Mouse (Mus musculus): ENCODE results near the gene Amph.

Amph gene

GRCm38 (mm10) chr13:19138550-19138949, 190.5 kb downstream of the Amph start:
- no peak for DNase-seq (ENCODE audit: low read depth in 1 of 2, low spot score in 2 of 2)

GRCm38 (mm10) chr13:19139104-19139503, 191.1 kb downstream of the Amph start:
- no peak for DNase-seq (ENCODE audit: low read depth in 1 of 2, low spot score in 2 of 2)

DNA sequence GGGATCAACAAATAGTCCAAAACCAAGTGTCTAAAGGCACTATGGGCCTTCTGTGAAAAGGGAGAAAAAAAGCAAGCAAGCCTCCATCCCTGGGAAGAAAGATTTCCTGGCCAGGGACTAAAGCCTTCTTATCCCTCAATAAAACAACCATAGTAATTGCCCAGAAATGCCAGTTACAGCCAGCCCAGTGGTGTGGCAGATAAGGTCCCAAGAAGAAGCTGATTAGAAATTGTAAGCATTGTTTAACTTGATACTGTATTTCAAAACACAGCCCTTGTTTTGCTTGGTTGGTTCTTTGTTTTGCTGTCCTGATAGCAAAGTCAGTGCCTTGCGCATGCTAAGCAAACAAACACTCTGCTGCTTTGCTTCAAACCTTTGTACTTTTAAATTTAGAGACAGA, 191.8 kb downstream of the Amph start:
- no peak for DNase-seq (ENCODE audit: low read depth in 1 of 2, low spot score in 2 of 2)

DNA sequence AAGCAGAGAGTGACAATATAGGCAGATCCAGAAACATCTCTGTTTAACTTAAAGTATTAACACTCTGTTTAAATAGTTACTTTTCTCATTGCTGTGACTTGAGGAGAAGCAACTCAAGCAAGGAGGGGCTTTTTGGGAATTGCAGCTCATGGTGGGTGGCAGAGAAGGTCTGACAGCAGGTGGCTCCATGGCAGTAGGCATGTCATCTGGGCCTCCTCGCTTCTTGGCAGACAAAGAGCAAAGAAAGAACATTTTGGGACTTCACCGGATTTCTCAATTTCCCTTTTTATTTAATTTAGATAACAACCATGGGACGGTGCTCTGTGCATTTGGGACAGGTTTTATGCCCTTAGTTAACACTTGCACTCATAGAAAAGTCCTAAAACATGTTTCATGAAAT, 195.8 kb downstream of the Amph start:
- DNase-seq (ENCODE audit: low read depth in 1 of 2, low spot score in 2 of 2) = no peak

DNA sequence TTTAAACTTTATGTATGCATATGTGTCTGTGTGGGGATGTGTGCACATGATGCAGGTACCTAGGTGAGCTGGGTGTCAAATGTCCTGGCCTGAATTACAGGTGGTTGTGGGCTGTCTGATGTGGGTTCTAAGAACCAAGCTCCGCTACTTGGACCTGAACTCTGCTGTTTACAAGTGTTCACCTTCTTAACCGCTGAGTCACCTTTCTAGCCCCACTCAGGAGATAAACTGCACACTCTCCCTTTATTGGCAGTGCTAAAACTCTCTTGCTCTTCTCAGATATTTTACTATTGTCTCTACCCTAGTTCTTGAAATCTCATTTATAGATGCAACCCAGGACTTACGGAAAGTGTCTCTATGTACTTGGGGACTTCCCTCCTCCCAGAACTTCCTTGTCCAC, 199.5 kb downstream of the Amph start:
- no peak for DNase-seq (ENCODE audit: low read depth in 1 of 2, low spot score in 2 of 2)

DNA sequence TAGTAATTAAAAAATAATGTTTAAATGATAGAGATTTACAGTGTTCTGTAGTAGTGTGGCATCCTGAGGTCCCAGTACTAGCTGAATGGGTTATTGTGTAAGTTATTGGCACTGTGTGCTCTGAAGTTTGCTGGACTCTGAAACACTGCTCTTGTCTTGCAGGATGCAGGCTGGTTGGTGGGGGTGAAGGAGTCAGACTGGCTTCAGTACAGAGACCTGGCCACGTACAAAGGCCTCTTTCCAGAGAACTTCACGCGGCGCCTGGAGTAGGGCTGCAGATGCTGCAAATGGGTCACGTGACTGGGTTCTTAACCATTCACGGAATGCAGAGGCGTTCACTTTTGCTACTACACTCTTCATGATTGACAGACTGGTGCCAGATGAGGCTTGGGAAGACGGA, 201.6 kb downstream of the Amph start:
- no peak for DNase-seq (ENCODE audit: low read depth in 1 of 2, low spot score in 2 of 2)

- no peak for DNase-seq (ENCODE audit: low read depth in 1 of 2, low spot score in 2 of 2)
Measured at GRCm38 (mm10) chr13:19150438-19151301, 202.7 kb downstream of the Amph start.

DNA sequence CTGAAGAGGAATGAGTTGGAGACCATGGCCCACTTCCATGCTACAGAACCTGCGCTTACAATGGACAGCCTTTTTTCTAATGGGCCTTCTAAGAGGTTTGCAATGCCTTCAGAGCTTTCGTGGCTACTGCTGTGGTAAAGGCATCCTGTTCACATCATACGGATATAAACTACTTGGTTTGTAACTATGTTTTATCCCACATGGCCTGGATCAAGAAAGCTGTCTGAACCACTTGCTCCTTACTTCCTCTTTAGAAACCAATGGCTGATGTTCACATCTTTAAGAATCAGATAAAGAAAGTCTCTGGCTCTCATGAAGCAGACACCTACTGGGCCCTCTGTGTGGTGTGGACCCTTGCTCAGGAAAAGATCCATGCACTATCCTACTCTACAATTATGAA, 204.1 kb downstream of the Amph start:
- DNase-seq (ENCODE audit: low read depth in 1 of 2, low spot score in 2 of 2) = no peak

DNA sequence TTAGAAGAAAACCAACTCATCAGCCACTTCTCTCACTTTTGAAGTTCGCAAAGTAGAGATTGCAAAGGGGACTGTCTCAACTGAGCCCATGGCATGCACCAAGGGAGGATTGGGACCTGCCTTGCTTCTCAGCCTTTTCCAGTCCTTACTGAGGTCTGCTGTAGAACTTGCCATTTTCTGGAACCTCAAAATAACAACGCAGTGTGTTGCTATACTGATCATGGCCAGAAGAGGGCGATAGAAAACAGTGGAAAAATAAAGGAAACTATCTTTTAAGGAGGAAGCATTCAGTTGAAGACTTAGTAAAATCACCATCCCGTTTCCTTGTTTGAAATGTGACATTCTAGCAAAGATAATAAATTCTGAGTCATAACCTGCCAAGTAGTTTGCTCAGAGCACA, 210.5 kb downstream of the Amph start:
- DNase-seq (ENCODE audit: low read depth in 1 of 2, low spot score in 2 of 2) = no peak

- DNase-seq (ENCODE audit: low read depth in 1 of 2, low spot score in 2 of 2) = no peak
Measured at GRCm38 (mm10) chr13:19160616-19161015, 212.6 kb downstream of the Amph start.

- DNase-seq (ENCODE audit: low read depth in 1 of 2, low spot score in 2 of 2) = no peak
Measured at GRCm38 (mm10) chr13:19161111-19161510, 213.1 kb downstream of the Amph start.

GRCm38 (mm10) chr13:19162120-19162519, 214.1 kb downstream of the Amph start:
- DNase-seq (ENCODE audit: low read depth in 1 of 2, low spot score in 2 of 2) = no peak

GRCm38 (mm10) chr13:19177662-19178259, 229.8 kb downstream of the Amph start:
- no peak for DNase-seq (ENCODE audit: low read depth in 1 of 2, low spot score in 2 of 2)

DNA sequence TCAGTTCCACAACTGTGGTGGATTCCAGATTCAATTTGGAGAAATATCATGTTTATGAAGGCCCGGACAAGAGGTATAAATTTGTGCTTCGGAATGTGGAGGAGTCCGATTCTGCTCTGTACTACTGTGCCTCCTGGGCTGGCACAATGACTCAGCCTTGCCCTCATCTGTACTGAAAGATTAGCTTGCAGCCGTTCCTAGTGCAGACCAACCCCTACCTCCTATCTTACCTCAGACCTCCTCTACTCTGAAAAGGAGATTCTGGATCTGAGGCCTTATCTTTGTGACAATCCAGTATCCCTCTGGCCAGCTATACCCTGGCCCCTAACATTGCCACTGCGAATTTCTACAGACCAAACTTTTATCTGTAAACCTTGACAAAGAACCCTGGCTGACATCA, 230.3 kb downstream of the Amph start:
- no peak for DNase-seq (ENCODE audit: low read depth in 1 of 2, low spot score in 2 of 2)

DNA sequence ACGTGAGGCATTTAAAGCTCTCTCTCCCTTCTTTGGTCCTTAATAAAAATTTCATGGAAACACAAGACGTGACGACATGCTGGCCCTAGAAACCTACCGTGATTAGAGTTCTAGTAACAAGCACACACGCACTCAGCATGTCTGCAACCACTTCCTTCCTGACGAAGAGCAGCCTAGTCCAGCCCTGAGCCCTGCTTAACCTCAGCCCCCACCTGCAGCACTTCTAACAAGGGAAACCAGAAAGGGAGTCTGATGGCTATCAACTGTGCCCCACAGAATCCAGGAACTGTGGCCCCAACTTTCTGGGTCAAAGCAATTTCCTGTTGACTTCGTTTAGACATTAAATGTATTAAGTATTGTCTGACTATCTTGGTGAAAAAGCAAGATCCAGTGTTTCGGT, 234.3 kb downstream of the Amph start:
- DNase-seq (ENCODE audit: low read depth in 1 of 2, low spot score in 2 of 2) = no peak

DNA sequence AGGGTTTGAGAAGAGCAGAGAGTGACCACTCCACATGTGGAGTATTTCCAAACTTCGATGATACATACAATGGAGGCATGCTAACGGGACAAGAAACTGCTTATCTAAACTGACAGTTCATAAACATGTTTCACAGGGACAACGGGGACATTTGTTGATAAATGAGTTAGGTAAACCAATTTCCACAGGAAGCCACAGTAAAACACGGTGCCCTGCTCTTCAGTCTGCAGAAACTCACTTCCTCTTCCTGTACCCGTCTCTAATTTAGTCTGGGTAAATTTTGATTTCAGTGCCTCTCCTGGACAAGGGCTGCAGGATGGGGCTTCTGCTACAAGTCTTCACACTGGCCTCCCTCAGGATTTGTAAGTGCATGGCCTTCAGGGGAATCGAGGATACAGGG, 242.0 kb downstream of the Amph start:
- no peak for DNase-seq (ENCODE audit: low read depth in 1 of 2, low spot score in 2 of 2)

DNA sequence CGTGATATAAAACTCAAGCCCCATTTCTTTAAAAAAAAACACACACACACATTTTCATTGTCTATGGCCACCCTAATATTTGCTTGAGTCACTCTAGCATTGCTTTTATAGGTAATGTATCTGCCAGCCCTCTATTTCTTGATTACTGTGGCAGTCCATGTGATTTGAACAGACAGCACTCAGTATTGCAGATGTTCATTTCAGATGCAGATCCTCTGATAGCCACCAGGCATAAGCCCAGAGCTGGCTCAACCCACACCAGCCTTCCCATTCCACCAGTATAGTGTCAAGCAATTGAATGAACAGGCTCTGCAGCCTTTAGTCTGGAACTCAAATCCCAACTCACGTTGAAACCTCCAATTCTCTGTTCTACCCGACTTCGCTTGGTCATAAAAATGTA, 246.8 kb downstream of the Amph start:
- DNase-seq (ENCODE audit: low read depth in 1 of 2, low spot score in 2 of 2) = no peak

- DNase-seq (ENCODE audit: low read depth in 1 of 2, low spot score in 2 of 2) = no peak
Measured at GRCm38 (mm10) chr13:19195456-19195855, 247.5 kb downstream of the Amph start.
